Mouse (Mus musculus) megakaryocyte-erythroid progenitor cell, adult 5-6 weeks (primary cell): ENCODE measurements around the gene Pcca. TPM values are rescaled to one million over a fixed set of nuclear protein-coding genes. Genes with fewer than 3 reads are reported as not detected.

Experiments used
- ATAC-seq: replicated peaks from 2 replicates; pipeline ENCODE4 v1.8.0; 2016; ENCODE audit warnings: mild to moderate bottlenecking, inconsistent platforms; ENCODE audit not compliant: severe bottlenecking, poor library complexity, low FRiP score, low TSS enrichment
- total RNA-seq, 2 experiments: library from RNA; stranded (forward) in 1 of 2; stranded (reverse) in 1 of 2; fragments of 200-1000, 215-1000 nt in 1 of 2; fragments of >200 nt in 1 of 2; fragmentation: Nextera tagmentation in 1 of 2; gene quantifications; 2 replicates each; pipeline ENCODE4 v1.2.3; 2014 to 2017

Pcca gene
- total RNA-seq, 2 experiments from 2014 or later = 52.3 to 91.6 TPM

- ATAC-seq = no peak
Observed at GRCm38 (mm10) chr14:122875636-122876035, 341.5 kb downstream of the Pcca start.

DNA sequence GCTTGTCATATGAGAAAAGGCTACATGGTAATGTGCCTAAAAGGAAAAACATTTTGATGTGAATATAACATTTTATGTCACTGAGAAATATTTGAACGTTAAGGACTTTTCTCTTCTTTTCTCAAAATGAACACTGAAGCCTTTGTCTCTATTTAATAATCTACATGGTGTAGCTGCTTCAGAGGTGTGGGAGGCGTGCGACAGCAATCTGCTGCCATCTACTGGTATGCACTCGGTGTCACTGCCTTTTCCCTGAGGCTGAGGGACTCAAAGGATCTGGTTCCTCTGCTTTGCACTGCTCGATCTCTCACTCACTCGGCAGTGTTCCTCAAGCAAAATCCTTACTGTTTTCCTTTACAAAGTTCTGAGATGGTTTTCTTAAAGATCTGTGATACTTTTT lies 342.0 kb downstream of the Pcca start:
- peak; percentile 97 for ATAC-seq

DNA sequence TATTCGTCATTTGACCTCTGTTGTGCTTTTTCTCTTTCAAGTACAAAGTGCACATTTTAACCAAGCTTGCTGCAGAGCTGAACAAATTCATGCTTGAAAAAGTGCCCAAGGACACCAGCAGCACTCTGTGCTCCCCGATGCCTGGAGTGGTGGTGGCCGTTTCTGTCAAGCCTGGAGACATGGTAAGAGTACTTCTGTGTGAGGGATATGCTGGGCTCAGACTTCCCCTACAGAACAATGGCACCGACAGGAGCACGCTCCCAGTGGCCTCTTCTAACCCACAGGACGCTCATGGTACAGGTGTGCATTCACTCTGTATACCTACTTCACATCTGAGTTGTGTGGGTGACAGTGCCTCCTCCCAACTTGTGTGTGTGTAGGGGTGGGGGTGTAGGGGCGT lies 342.6 kb downstream of the Pcca start:
- no peak for ATAC-seq

DNA sequence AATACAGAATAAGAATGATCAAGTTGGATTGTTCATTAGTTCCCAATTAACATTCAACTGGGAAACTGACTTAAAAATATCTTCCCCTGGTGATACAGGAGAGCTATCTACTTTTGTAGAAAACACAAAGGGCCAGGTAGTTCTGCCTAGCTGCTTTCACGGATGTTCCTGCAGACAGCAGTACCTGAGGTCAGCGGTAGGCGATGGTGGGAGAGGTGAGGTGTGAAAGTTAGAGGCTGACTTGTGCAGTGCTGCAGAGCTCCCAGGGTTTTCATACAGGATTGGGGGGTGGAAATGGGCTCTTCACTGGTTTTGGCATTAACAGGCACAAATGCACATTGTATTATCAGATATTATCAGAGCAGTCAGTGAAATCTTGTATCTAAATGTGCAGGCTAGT lies 343.7 kb downstream of the Pcca start:
- ATAC-seq = no peak

GRCm38 (mm10) chr14:122880291-122880690 lies 346.2 kb downstream of the Pcca start:
- no peak for ATAC-seq

GRCm38 (mm10) chr14:122881699-122882098 lies 347.6 kb downstream of the Pcca start:
- ATAC-seq = no peak

GRCm38 (mm10) chr14:122882201-122882639 lies 348.1 kb downstream of the Pcca start:
- ATAC-seq = no peak

- ATAC-seq = no peak
Observed at GRCm38 (mm10) chr14:122882795-122883409, 348.8 kb downstream of the Pcca start.

DNA sequence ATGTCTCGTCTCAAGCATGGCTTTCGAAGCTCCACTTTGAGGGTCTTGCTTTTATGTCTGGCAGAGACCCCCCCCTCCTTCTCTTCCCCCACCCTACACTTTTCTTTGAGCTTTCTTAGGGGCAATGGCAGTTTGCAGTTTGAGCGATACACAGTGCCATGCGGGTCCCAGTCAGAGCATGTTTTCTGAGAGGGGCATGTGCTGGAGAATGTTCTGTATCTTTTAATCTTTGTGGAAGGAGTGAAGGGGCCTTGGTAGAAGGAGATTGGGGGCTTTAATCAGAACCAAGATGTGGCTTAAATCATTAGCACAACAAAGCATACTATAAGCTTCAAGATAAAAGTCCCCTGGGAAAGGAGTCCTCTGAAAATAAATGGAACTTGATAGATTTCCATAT lies 349.3 kb downstream of the Pcca start:
- ATAC-seq = no peak

DNA sequence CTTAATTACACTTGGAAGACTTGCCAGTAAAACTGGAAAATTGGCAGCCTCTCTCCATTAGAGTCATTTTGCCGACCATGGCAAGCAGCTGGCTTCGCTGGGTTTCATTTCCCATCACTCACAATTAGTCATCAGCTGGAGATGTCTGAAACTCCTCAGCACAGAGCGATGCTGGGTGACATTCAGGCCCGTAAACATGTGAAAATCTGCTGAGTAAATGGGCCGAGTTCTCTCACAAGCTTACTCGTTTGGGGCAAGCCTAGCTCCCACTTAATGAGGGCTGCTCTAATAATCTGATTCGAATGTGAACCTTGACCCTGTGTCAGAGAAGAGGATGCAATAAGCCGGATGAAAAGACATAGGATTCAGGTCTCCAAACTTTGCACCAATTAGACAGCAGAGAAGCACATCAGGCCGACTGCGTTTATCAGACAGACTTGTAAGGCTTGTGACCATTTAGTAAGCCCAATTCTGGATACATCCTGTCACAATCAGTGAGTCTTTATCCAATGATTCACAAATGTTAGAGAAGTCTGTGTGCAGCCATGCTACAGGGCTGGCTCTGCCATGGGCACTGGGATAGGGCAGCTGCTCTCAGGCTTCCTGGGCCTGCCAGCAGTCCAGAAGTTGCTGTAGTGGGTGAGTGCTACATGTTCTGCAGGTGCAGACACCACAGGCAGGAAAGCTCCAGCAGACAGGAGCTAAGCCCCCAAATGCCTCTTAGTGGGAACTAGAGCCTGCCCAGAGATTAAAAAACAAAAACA lies 349.9 kb downstream of the Pcca start:
- no peak for ATAC-seq

GRCm38 (mm10) chr14:122885893-122886292 lies 351.8 kb downstream of the Pcca start:
- no peak for ATAC-seq

DNA sequence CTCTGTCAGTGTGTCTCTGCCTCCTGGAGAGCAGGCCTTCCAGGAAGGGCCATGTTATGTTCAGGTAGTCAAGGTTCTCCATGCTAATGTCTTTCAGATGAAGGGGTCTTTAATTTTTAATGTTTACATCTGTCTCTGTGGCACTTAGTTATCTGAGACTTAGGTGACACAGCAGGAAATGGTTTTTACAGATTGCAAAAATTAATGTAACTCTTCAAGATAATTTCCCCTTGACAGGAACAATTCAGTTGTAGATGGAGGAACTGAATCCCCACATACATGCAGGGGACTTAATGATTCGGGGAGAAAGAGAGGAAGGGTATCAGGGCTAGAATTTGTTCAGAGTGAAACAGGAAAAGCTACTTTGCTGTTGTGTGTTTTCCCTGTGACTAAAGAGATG lies 353.2 kb downstream of the Pcca start:
- ATAC-seq = no peak

- no peak for ATAC-seq
Observed at GRCm38 (mm10) chr14:122887702-122888479, 353.8 kb downstream of the Pcca start.

DNA sequence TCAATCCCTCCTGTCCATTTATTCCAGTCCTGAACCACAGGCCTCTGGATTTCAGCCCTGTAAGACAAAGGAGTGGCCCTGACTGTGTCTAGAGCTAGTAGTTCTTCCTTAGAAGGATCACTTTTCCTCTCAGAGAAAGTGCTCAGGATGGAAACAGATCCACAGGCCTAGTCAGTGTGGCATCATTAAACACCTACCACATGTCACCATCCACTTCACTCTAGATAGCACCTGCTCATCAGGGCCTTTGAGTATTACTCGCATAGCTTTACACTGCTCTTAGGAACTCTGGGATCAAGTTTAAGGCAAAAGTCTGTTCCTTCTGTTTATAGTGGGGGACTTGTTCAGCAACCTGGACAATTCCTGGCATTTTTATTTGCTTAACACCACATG lies 354.4 kb downstream of the Pcca start:
- ATAC-seq = no peak

- no peak for ATAC-seq
Observed at GRCm38 (mm10) chr14:122891470-122891968, 357.4 kb downstream of the Pcca start.

DNA sequence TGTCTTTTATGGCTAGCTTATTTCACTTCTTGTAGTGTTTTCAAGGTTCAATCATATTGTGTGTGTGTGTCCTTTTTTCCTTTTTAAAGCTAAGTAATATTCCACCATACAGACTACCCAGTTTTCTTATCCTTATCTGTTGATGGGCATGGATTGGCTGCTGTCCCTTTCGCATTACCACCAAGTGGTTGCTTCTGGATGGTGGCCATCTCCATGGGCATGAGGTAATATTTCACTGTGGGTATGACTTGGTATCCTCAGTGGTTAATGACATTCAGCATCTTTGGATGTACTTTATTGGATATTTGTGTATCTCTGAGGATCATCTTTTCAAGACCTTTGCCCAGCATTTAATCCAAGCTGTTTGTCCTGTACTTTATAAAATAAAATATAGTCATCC lies 362.0 kb downstream of the Pcca start:
- no peak for ATAC-seq

DNA sequence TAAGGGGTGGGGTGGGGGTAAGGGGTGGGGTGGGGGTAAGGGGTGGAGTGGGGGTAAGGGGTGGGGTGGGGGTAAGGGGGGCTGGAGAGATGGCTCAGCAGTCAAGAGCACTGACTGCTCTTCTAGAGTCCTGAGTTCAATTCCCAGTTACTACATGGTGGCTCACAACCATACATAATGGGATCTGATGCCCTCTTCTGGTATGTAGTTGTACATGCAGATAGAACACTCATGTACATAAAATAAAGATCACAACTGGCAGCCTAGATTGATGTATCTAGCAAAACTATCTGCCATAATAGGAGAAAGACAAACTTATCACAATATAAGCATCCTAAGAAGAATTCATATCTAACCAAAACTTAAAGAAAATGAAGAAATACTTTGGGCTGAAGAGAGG lies 364.4 kb downstream of the Pcca start:
- no peak for ATAC-seq

- ATAC-seq = no peak; the same call in 1 of the 2 replicates
Observed at GRCm38 (mm10) chr14:122900679-122901078, 366.6 kb downstream of the Pcca start.

- ATAC-seq = no peak
Observed at GRCm38 (mm10) chr14:122901177-122901576, 367.1 kb downstream of the Pcca start.

- no peak for ATAC-seq
Observed at GRCm38 (mm10) chr14:122901715-122902114, 367.6 kb downstream of the Pcca start.
